Mouse (Mus musculus) spleen, adult 2 months (tissue): ENCODE measurements at regions not wholly inside any gene's neighbourhood (a gene's known extent, or its start where the extent isn't known, plus 50 kb on each side); places are given as distances from the start of the nearest gene placed in this dataset.

Experiments
- DNase-seq, 2 experiments: peaks; one replicate each; pipeline versions ENCODE4 v3.0.0 to v3.0.0-alpha.2; 2012 to 2021; ENCODE audit warnings: low spot score in 2 of 2, low read depth in 1 of 2
- H3K27ac ChIP-seq: fragments of 200-500 bp; 2 replicates; pipeline ENCODE4 v1.5.1; 2012; ENCODE audit warnings: low read length, inconsistent platforms; ENCODE audit not compliant: insufficient read depth
- H3K27me3 ChIP-seq: fragments of 200-500 bp; 2 replicates; pipeline ENCODE4 v1.6.1; 2012; ENCODE audit warnings: mild to moderate bottlenecking, moderate library complexity, low read length, inconsistent platforms; ENCODE audit not compliant: control insufficient read depth, insufficient read depth
- H3K36me3 ChIP-seq: fragments of 200-500 bp; 2 replicates; pipeline ENCODE4 v1.6.1; 2012; ENCODE audit warnings: mild to moderate bottlenecking, low read length, inconsistent platforms; ENCODE audit not compliant: control insufficient read depth, insufficient read depth
- H3K4me1 ChIP-seq: fragments of 200-500 bp; 2 replicates; pipeline ENCODE4 v1.6.1; 2011; ENCODE audit warnings: inconsistent platforms; ENCODE audit not compliant: control insufficient read depth, insufficient read depth, insufficient read length
- H3K4me3 ChIP-seq: fragments of 200-500 bp; 2 replicates; pipeline ENCODE4 v1.5.1; 2011; ENCODE audit warnings: mild to moderate bottlenecking, inconsistent platforms; ENCODE audit not compliant: insufficient read depth, insufficient read length; ENCODE audit errors: extremely low read depth
- CTCF ChIP-seq: fragments of 200-500 bp; IDR thresholded peaks from 2 replicates; pipeline ENCODE4 v1.5.1; 2011; ENCODE audit warnings: mild to moderate bottlenecking, inconsistent platforms; ENCODE audit not compliant: insufficient read depth, insufficient read length, insufficient replicate concordance; ENCODE audit errors: extremely low read depth
- POLR2A ChIP-seq: fragments of 200-500 bp; IDR thresholded peaks from 2 replicates; pipeline ENCODE4 v1.6.1; 2011; ENCODE audit warnings: low read depth, low read length, inconsistent platforms
- WGBS: fragments of 180-500 bp; shearing (Covaris S2); methylation state at CpG from one replicate; pipeline ENCODE4 v1.1.7; 2018; 5-methylcytosine and 5-hydroxymethylcytosine counted together

GRCm38 (mm10) chr11:79760533-79760932 is 169.5 kb downstream of the Rab11fip4 start:
- Histone ChIP-seq H3K27ac (no peak overlapping the region), H3K4me1 (no peaks in the 10 kb centered on the region), H3K36me3 (no peaks in the 10 kb centered on the region), H3K27me3 (no peaks in the 10 kb centered on the region), H3K4me3 (no peak overlapping the region)
- WGBS: 87% methylated on average over 4 of the region's 4 CpGs
- no peak for DNase-seq
- TF ChIP-seq CTCF (no peak), POLR2A (no peak)

DNA sequence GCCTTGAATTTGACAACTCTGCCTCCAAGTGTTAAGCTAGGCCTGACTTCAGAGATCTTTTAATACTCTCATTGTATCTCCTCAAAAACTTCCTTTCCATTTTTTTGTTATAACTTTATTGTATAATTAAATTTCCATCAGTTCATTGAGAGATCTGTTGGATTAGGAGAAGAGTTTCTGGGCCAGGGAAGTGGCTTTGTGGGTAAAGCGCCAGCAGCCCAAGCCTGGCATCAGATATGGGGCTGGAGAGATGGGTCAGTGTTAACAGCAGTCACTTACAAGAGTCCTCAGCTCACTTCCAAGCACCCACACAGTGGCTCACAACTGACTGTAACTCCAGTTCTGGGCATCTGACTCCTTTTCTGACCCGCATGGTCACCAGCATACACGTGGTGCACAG is 167.3 kb downstream of the Rab11fip4 start:
- no peak for DNase-seq
- H3K4me1 ChIP-seq: no peaks in the 10 kb centered on the region
- H3K36me3 ChIP-seq: no peaks in the 10 kb centered on the region
- WGBS: 91% methylated on average over 3 of the region's 3 CpGs
- no peak overlapping the region for H3K27ac ChIP-seq
- H3K27me3 ChIP-seq: no peaks in the 10 kb centered on the region
- TF ChIP-seq POLR2A: no peak
- TF ChIP-seq CTCF: no peak
- H3K4me3 ChIP-seq: no peak overlapping the region

- DNase-seq: no peak
- 86% methylated on average over 5 of the region's 5 CpGs for WGBS
- no peak overlapping the region for H3K27ac ChIP-seq
Measured at GRCm38 (mm10) chr11:79757513-79758071, 166.6 kb downstream of the Rab11fip4 start.

GRCm38 (mm10) chr11:79756305-79756846 is 165.4 kb downstream of the Rab11fip4 start:
- TF ChIP-seq CTCF (no peak), POLR2A (no peak)
- WGBS: 64% methylated on average over 9 of the region's 9 CpGs
- Histone ChIP-seq H3K4me3 (no peak overlapping the region), H3K4me1 (no peaks in the 10 kb centered on the region), H3K36me3 (no peaks in the 10 kb centered on the region), H3K27ac (no peak overlapping the region), H3K27me3 (no peaks in the 10 kb centered on the region)
- DNase-seq: no peak

More at GRCm38 (mm10) chr11:79757513-79758071, 166.6 kb downstream of the Rab11fip4 start:
- TF ChIP-seq POLR2A (no peak), CTCF (no peak)
- no peaks in the 10 kb centered on the region for H3K36me3 ChIP-seq
- no peaks in the 10 kb centered on the region for H3K4me1 ChIP-seq
- no peak overlapping the region for H3K4me3 ChIP-seq
- H3K27me3 ChIP-seq: no peaks in the 10 kb centered on the region

GRCm38 (mm10) chr11:79753491-79753890 is 162.5 kb downstream of the Rab11fip4 start:
- TF ChIP-seq CTCF (no peak), POLR2A (no peak)
- Histone ChIP-seq H3K36me3 (no peaks in the 10 kb centered on the region), H3K4me1 (no peaks in the 10 kb centered on the region), H3K27me3 (no peaks in the 10 kb centered on the region), H3K4me3 (no peak overlapping the region), H3K27ac (no peak overlapping the region)
- 85% methylated on average over 2 of the region's 2 CpGs for WGBS
- DNase-seq: no peak

GRCm38 (mm10) chr11:79752717-79753480 is 161.9 kb downstream of the Rab11fip4 start:
- Histone ChIP-seq H3K4me3 (no peak overlapping the region), H3K27me3 (no peaks in the 10 kb centered on the region), H3K36me3 (no peaks in the 10 kb centered on the region), H3K27ac (no peak overlapping the region), H3K4me1 (no peaks in the 10 kb centered on the region)
- DNase-seq: no peak
- TF ChIP-seq CTCF (no peak), POLR2A (no peak)
- 83% methylated on average over 7 of the region's 7 CpGs for WGBS
